Mouse (Mus musculus) hindbrain, embryonic 14.5 days (tissue): ENCODE data around the gene A4galt. TPM values are rescaled to one million over a fixed set of nuclear protein-coding genes. Genes with fewer than 3 reads are reported as not detected.
A peak's percentile ranks its signal among the peaks of the same experiment; 100 is the strongest.

Experiments used
- ATAC-seq: fragments of 200-750 bp; cut with Nextera tagmentation; 2 replicates; pipeline ENCODE4 v1.8.0; 2017; ENCODE audit warnings: moderate number of reproducible peaks, mild to moderate bottlenecking, moderate TSS enrichment, moderate library complexity; ENCODE audit not compliant: low FRiP score
- DNase-seq: peaks from one replicate; pipeline ENCODE4 v3.0.0-alpha.2; 2015; ENCODE audit warnings: low spot score
- H3K27ac ChIP-seq: fragments of 300-500 bp; sonication (generic); 2 replicates; pipeline ENCODE4 v1.5.1; 2014; ENCODE audit warnings: mild to moderate bottlenecking, moderate library complexity
- H3K27me3 ChIP-seq: fragments of 300-500 bp; sonication (generic); 2 replicates; pipeline ENCODE4 v1.6.1; 2014; ENCODE audit warnings: mild to moderate bottlenecking, low read length, mixed read lengths; ENCODE audit not compliant: control insufficient read depth, insufficient read depth
- H3K36me3 ChIP-seq: fragments of 300-500 bp; sonication (generic); replicated peaks from 2 replicates; pipeline ENCODE4 v1.6.1; 2014; ENCODE audit not compliant: control insufficient read depth, insufficient read depth
- H3K4me1 ChIP-seq: fragments of 300-500 bp; sonication (generic); replicated peaks from 2 replicates; pipeline ENCODE4 v1.6.1; 2014; ENCODE audit warnings: antibody characterized with exemption, low read length, mixed read lengths; ENCODE audit not compliant: control insufficient read depth, insufficient read depth
- H3K4me2 ChIP-seq: fragments of 300-500 bp; sonication (generic); replicated peaks from 2 replicates; pipeline ENCODE4 v1.6.1; 2014; ENCODE audit warnings: mild to moderate bottlenecking, moderate library complexity
- H3K4me3 ChIP-seq: fragments of 300-500 bp; sonication (generic); replicated peaks from 2 replicates; pipeline ENCODE4 v1.5.1; 2014; ENCODE audit warnings: mild to moderate bottlenecking, low read length
- H3K9ac ChIP-seq: fragments of 300-500 bp; sonication (generic); 2 replicates; pipeline ENCODE4 v1.6.1; 2014
- H3K9me3 ChIP-seq: fragments of 300-500 bp; sonication (generic); 2 replicates; pipeline ENCODE4 v1.6.1; 2016; ENCODE audit warnings: low read length; ENCODE audit not compliant: control insufficient read depth
- WGBS: fragments of 180-500 bp; shearing (Covaris S2); extraction: QIAGEN DNeasy Blood & Tissue Kit; methylation state at CpG from one replicate; pipeline ENCODE4 v1.1.7; 2014; 5-methylcytosine and 5-hydroxymethylcytosine counted together
- polyA plus RNA-seq: library from polyadenylated mRNA; unstranded; fragments of >200 nt; fragmentation: Nextera tagmentation; extraction: Ambion mirVana; gene quantifications from 2 replicates; pipeline ENCODE4 v1.2.1, GENCODE M21; 2014

Gene A4galt
- polyA plus RNA-seq, 1 experiment from 2014 or later: 4.2 TPM

GRCm38 (mm10) chr15:83223208-83223962, 28.2 kb downstream of the A4galt start:
- Histone ChIP-seq H3K4me3 (no peak overlapping the region), H3K36me3 (no peaks in the 10 kb centered on the region), H3K27me3 (no peaks in the 10 kb centered on the region), H3K9ac (no peak overlapping the region; the same call in 1 of the 2 replicates), H3K4me1 (peaks cover 18% of the 10 kb centered on the region), H3K27ac (peak overlapping the region; percentile 44), H3K9me3 (no peaks in the 10 kb centered on the region), H3K4me2 (no peak overlapping the region)
- DNase-seq (no peak), ATAC-seq (peak; percentile 6; the same call in 1 of the 2 replicates)
- WGBS: 40% methylated on average over 11 of the region's 11 CpGs

GRCm38 (mm10) chr15:83221721-83222120, 29.9 kb downstream of the A4galt start:
- Histone ChIP-seq H3K36me3 (no peaks in the 10 kb centered on the region), H3K4me3 (no peak overlapping the region), H3K4me2 (no peak overlapping the region), H3K9ac (no peak overlapping the region), H3K4me1 (peaks cover 18% of the 10 kb centered on the region), H3K9me3 (no peaks in the 10 kb centered on the region), H3K27me3 (no peaks in the 10 kb centered on the region), H3K27ac (no peak overlapping the region)
- ATAC-seq (no peak), DNase-seq (no peak)
- WGBS: 92% methylated on average over 4 of the region's 4 CpGs

GRCm38 (mm10) chr15:83220368-83221013, 31.1 kb downstream of the A4galt start:
- H3K36me3 ChIP-seq: no peaks in the 10 kb centered on the region
- ATAC-seq (no peak), DNase-seq (no peak)
- H3K27me3 ChIP-seq: no peaks in the 10 kb centered on the region
- H3K27ac ChIP-seq: no peak overlapping the region
- 55% methylated on average over 9 of the region's 9 CpGs for WGBS
- no peaks in the 10 kb centered on the region for H3K9me3 ChIP-seq
- no peak overlapping the region for H3K9ac ChIP-seq
- H3K4me3 ChIP-seq: no peak overlapping the region
- H3K4me1 ChIP-seq: peaks cover 27% of the 10 kb centered on the region
- no peak overlapping the region for H3K4me2 ChIP-seq

GRCm38 (mm10) chr15:83215322-83216216, 36.0 kb downstream of the A4galt start:
- H3K36me3 ChIP-seq: no peaks in the 10 kb centered on the region
- peak overlapping the region; percentile 49 for H3K27ac ChIP-seq
- ATAC-seq (peak; percentile 46; the same call in 1 of the 2 replicates), DNase-seq (no peak)
- H3K4me2 ChIP-seq: no peak overlapping the region
- H3K4me1 ChIP-seq: 0 out of 2 replicates have a peak, but pooled peaks cover 11% of the 10 kb centered on the region
- no peaks in the 10 kb centered on the region for H3K9me3 ChIP-seq
- 26% methylated on average over 5 of the region's 5 CpGs for WGBS
- no peaks in the 10 kb centered on the region for H3K27me3 ChIP-seq
- no peak overlapping the region for H3K4me3 ChIP-seq
- H3K9ac ChIP-seq: 0 out of 2 replicates have a peak overlapping the region, but pooled peaks have one; percentile 11

- no peak overlapping the region for H3K27ac ChIP-seq
- no peaks in the 10 kb centered on the region for H3K4me1 ChIP-seq
- H3K27me3 ChIP-seq: no peaks in the 10 kb centered on the region
- 0 out of 2 replicates have a peak overlapping the region, but pooled peaks have one; percentile 26 for H3K9ac ChIP-seq
- H3K4me3 ChIP-seq: peak overlapping the region; percentile 13; the same call in 1 of the 2 replicates
- H3K36me3 ChIP-seq: no peaks in the 10 kb centered on the region
- ATAC-seq (no peak), DNase-seq (peak; percentile 74)
- peak overlapping the region; percentile 43 for H3K4me2 ChIP-seq
- 25% methylated on average over 11 of the region's 11 CpGs for WGBS
- no peaks in the 10 kb centered on the region for H3K9me3 ChIP-seq
Measured at GRCm38 (mm10) chr15:83210229-83210628, 41.3 kb downstream of the A4galt start.

GRCm38 (mm10) chr15:83209719-83210118, 41.9 kb downstream of the A4galt start:
- Histone ChIP-seq H3K9ac (0 out of 2 replicates have a peak overlapping the region, but pooled peaks have one; percentile 26), H3K4me2 (peak overlapping the region; percentile 43), H3K27me3 (no peaks in the 10 kb centered on the region), H3K36me3 (no peaks in the 10 kb centered on the region), H3K4me3 (peak overlapping the region; percentile 13), H3K27ac (no peak overlapping the region), H3K9me3 (no peaks in the 10 kb centered on the region), H3K4me1 (no peaks in the 10 kb centered on the region)
- WGBS: 19% methylated on average over 10 of the region's 10 CpGs
- ATAC-seq: no peak
- no peak for DNase-seq

- H3K4me3 ChIP-seq: peak overlapping the region; percentile 13; the same call in 1 of the 2 replicates
- 44% methylated on average over 4 of the region's 4 CpGs for WGBS
- H3K36me3 ChIP-seq: no peaks in the 10 kb centered on the region
- no peak for DNase-seq
- 0 out of 2 replicates have a peak overlapping the region, but pooled peaks have one; percentile 26 for H3K9ac ChIP-seq
- ATAC-seq: no peak
- no peaks in the 10 kb centered on the region for H3K27me3 ChIP-seq
- no peaks in the 10 kb centered on the region for H3K9me3 ChIP-seq
- no peaks in the 10 kb centered on the region for H3K4me1 ChIP-seq
- peak overlapping the region; percentile 43 for H3K4me2 ChIP-seq
- H3K27ac ChIP-seq: no peak overlapping the region
Measured at GRCm38 (mm10) chr15:83209092-83209695, 42.4 kb downstream of the A4galt start.

- Histone ChIP-seq H3K4me2 (0 out of 2 replicates have a peak overlapping the region, but pooled peaks have one; percentile 13), H3K27ac (no peak overlapping the region), H3K9me3 (no peaks in the 10 kb centered on the region), H3K4me1 (no peaks in the 10 kb centered on the region), H3K4me3 (no peak overlapping the region), H3K36me3 (no peaks in the 10 kb centered on the region), H3K9ac (no peak overlapping the region), H3K27me3 (no peaks in the 10 kb centered on the region)
- 38% methylated on average over 10 of the region's 10 CpGs for WGBS
- DNase-seq (peak; percentile 84), ATAC-seq (no peak)
Measured at GRCm38 (mm10) chr15:83204731-83205451, 46.7 kb downstream of the A4galt start.
